In the genomic region with DNA sequence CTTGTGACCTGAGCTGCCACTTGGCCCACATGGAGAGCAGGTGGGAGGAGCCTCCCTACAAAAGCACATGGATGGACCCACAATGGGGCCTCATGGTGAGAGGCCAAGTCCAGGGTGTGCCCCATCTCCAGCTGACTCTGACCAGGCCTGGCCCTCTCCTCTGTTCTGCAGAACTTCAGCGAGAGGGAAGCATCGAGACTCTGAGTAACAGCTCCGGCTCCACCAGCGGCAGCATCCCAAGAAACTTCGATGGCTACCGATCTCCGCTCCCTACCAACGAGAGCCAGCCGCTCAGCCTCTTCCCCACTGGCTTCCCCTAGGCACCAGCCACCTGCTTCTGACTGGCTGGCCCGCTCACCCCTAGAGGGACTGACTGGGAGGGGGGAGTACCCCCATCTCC, we compare ENCODE assay signal across 30 mouse cellular contexts. TPM values are rescaled to one million over a fixed set of nuclear protein-coding genes. Genes with fewer than 3 reads are reported as not detected.
"Had no signal": no experiment of that assay in that cellular context is flagged by ENCODE, and none has a peak within 500 bp of the region (broad histone marks: within the 10 kb centered on the region; RNA-seq: fewer than 3 reads in every experiment).

No protein-coding gene starts in this region.

- H3K4me3 ChIP-seq: left cerebral cortex, adult 2 months; liver, embryonic 13.5 days had no signal

- DNase-seq: layer of hippocampus, postnatal 36 days; liver, embryonic 13.5 days; lung, adult 2 months; lung, postnatal 14 days; lung, postnatal 4 days; midbrain, embryonic 14.5 days; right cerebral cortex, postnatal 25 days; spleen, adult 18-20 months; thymus, adult 18-20 months; thymus, postnatal 36 days had no signal

- H3K27ac ChIP-seq: left cerebral cortex, adult 2 months; liver, embryonic 13.5 days had no signal

- ATAC-seq: intestine, postnatal 0 days had no signal

- H3K9ac ChIP-seq: liver, embryonic 13.5 days had no signal

- H3K36me3 ChIP-seq: liver, embryonic 13.5 days had no signal

- H3K4me2 ChIP-seq: liver, embryonic 13.5 days; midbrain, embryonic 11.5 days had no signal

- H3K9me3 ChIP-seq: liver, embryonic 13.5 days had no signal

RNA-seq across cellular contexts. Expression of gene Tbx2, which starts 7.3 kb away (rescaled TPM):
- total RNA-seq: megakaryocyte progenitor cell, adult 5-6 weeks had no signal

RNA-seq across cellular contexts. Expression of gene Gm11444, which starts 25.1 kb away (rescaled TPM):
- total RNA-seq: layer of hippocampus, adult 8-10 months; layer of hippocampus, postnatal 10 days; layer of hippocampus, postnatal 36 days; left cerebral cortex, adult 2 months; left cerebral cortex, postnatal 10 days; left cerebral cortex, postnatal 36 days; liver, adult 2 months; megakaryocyte progenitor cell, adult 5-6 weeks; megakaryocyte-erythroid progenitor cell, adult 5-6 weeks; midbrain, postnatal 0 days had no signal
- polyA plus RNA-seq: intestine, embryonic 14.5 days; intestine, postnatal 0 days; limb, embryonic 11.5 days; limb, embryonic 14.5 days; liver, adult 2 months; liver, embryonic 13.5 days; liver, embryonic 16.5 days; lung, adult 2 months; lung, embryonic 16.5 days; midbrain, embryonic 11.5 days; midbrain, embryonic 14.5 days; midbrain, postnatal 0 days; neural tube, embryonic 11.5 days; neural tube, embryonic 14.5 days; stomach, embryonic 16.5 days; urinary bladder, adult 2 months had no signal
